Mouse (Mus musculus) Patski (cell line): Measurements from ENCODE around the gene Gm5771. TPM values are rescaled to one million over a fixed set of nuclear protein-coding genes. Genes with fewer than 3 reads are reported as not detected.
"Not testable (repeated sequence)": the region's sequence is repeated elsewhere in the genome, so short reads cannot be mapped to it uniquely, and the experiment has no call there.

Source experiments
- ATAC-seq: fragments of 100-300 bp; one replicate; pipeline ENCODE4 v1.8.0; 2021
- CTCF ChIA-PET: fragments of 350-600 bp; sonication (Branson Sonifier 250); formaldehyde crosslinking; loops from one replicate; lab custom pipeline; 2022; ENCODE audit warnings: inconsistent platforms; lab: Charles Lee
- POLR2A ChIA-PET: fragments of 350-600 bp; sonication (Branson Sonifier 250); formaldehyde crosslinking; loops from one replicate; lab custom pipeline; 2022; ENCODE audit warnings: antibody characterized with exemption, inconsistent platforms; lab: Charles Lee
- DNase-seq: peaks from one replicate; pipeline ENCODE4 v3.0.0-alpha.2; 2011; ENCODE audit warnings: low read depth, low spot score
- H3K27me3 ChIP-seq: fragments of 371-371 bp; one replicate; pipeline ENCODE4 v1.5.1; 2021
- CTCF ChIP-seq: fragments of 100-300 bp; IDR thresholded peaks from one replicate; pipeline ENCODE4 v1.5.1; 2021
- in situ Hi-C: fragments of 300-500 bp; cut with MboI; formaldehyde crosslinking; loops from 3 replicates; pipeline ENCODE4 v1.11.1; 2018; ENCODE audit warnings: low pct_unique_long_range_greater_than_20kb, mixed read lengths
- polyA plus RNA-seq: library from polyadenylated mRNA; unstranded; gene quantifications from one replicate; pipeline ENCODE4 v1.2.3, GENCODE M21; 2021

Gm5771 gene
- not detected for polyA plus RNA-seq

- ATAC-seq, POLR2A ChIA-PET, in situ Hi-C loops, H3K27me3 ChIP-seq, CTCF ChIA-PET, DNase-seq: not testable (repeated sequence)
These were observed at the start of gene Gm5771 for GRCm38 (mm10) chr6:41392056-41392455. Gene Gm5771 (plus strand): TSS chr6:41392356.

- in situ Hi-C loops, result no loop called here
- ATAC-seq (no peak), DNase-seq (no peak)
- no peak for TF ChIP-seq CTCF
- no peaks in the 10 kb centered on the region for H3K27me3 ChIP-seq
- ChIA-PET POLR2A (no interaction called here), CTCF (no interaction called here)
These were observed 38.2 kb upstream of the Gm5771 start, which contains the start of gene Try10 for GRCm38 (mm10) chr6:41353932-41354331. Gene Try10 (plus strand): TSS chr6:41354105.

GRCm38 (mm10) chr6:41373772-41374171 lies 18.4 kb upstream of the Gm5771 start:
- in situ Hi-C loops, H3K27me3 ChIP-seq, POLR2A ChIA-PET, ATAC-seq, DNase-seq, CTCF ChIA-PET: not testable (repeated sequence)

- in situ Hi-C loops, POLR2A ChIA-PET, ATAC-seq, CTCF ChIA-PET, H3K27me3 ChIP-seq, DNase-seq: not testable (repeated sequence)
These were observed 14.6 kb upstream of the Gm5771 start, which contains the start of gene Prss3 for GRCm38 (mm10) chr6:41377578-41377977. Gene Prss3 (minus strand): TSS chr6:41377678.

GRCm38 (mm10) chr6:41386781-41387180 lies 5.4 kb upstream of the Gm5771 start:
- TF ChIP-seq CTCF, result no peak
- ChIA-PET CTCF (no interaction called here), POLR2A (no interaction called here)
- ATAC-seq, result no peak
- DNase-seq, result no peak
- no peaks in the 10 kb centered on the region for H3K27me3 ChIP-seq
- in situ Hi-C loops, result no loop called here

- in situ Hi-C loops, DNase-seq, H3K27me3 ChIP-seq, POLR2A ChIA-PET, CTCF ChIA-PET, ATAC-seq: not testable (repeated sequence)
These were observed 516 bp upstream of the Gm5771 start for GRCm38 (mm10) chr6:41391640-41392039.

GRCm38 (mm10) chr6:41442261-41442660 lies 50.1 kb downstream of the Gm5771 start:
- CTCF ChIA-PET, in situ Hi-C loops, DNase-seq, POLR2A ChIA-PET, H3K27me3 ChIP-seq, ATAC-seq: not testable (repeated sequence)

GRCm38 (mm10) chr6:41446045-41446444 lies 53.9 kb downstream of the Gm5771 start, which contains the start of gene Gm10334:
Gene Gm10334 (minus strand): TSS chr6:41446145.
- H3K27me3 ChIP-seq, POLR2A ChIA-PET, DNase-seq, in situ Hi-C loops, CTCF ChIA-PET, ATAC-seq: not testable (repeated sequence)

Other genes starting within 250 kb of the Gm5771 start
- not detected for gene Try4, start 90.1 kb upstream of the Gm5771 start, polyA plus RNA-seq
- not detected for gene Try5, start 75.5 kb upstream of the Gm5771 start, polyA plus RNA-seq
- gene Try10, start 38.3 kb upstream of the Gm5771 start, polyA plus RNA-seq, result not detected
- gene Prss3, start 14.7 kb upstream of the Gm5771 start, polyA plus RNA-seq, result not detected
- not detected for gene Gm10334, start 53.8 kb downstream of the Gm5771 start, polyA plus RNA-seq
- gene Prss1, start 66.6 kb downstream of the Gm5771 start, polyA plus RNA-seq, result not detected
- not detected for gene Prss2, start 129.4 kb downstream of the Gm5771 start, polyA plus RNA-seq
- gene Ephb6, start 213.1 kb downstream of the Gm5771 start, polyA plus RNA-seq, result 35.5 TPM
- gene Trpv6, start 244.0 kb downstream of the Gm5771 start, polyA plus RNA-seq, result 1.2 TPM